Mouse (Mus musculus): ENCODE results near the gene 1810055G02Rik. TPM values are rescaled to one million over a fixed set of nuclear protein-coding genes. Genes with fewer than 3 reads are reported as not detected.

The 1810055G02Rik gene
- polyA plus RNA-seq, 1 experiment from 2014 or later = 15.9 TPM

DNA sequence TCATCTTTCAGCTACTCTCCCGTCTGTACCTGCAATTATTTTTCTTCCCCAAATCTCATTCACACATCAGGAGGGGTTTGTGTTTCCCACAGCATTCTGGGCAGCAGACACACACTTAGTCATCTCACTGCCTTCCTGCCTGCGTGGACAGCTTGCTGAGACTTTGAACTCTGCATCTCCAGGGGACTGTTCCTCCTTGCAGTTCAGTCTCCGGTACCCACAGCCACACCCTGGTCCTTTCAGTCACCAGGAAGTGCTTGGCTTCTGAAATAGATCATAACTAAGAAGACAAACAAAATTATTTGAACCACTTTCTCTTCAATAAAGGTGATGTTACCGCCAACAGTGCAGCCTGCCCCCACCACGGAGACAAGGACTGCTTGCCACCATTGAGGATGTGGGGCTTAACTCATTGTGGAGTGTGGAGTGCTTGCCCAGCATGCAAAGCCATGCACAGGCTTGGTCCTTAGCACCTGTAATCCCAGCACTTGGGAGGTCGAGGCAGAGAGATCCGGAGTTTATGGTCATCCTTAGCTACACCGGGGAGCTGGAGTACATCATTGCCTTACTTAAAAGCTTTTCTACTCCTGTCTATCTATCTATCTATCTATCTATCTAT lies 44.6 kb downstream of the 1810055G02Rik start:
- Histone ChIP-seq H3K9ac (no peak overlapping the region), H3K9me3 (replicated peaks) (no peaks in the 10 kb centered on the region), H3K27me3 (no peaks in the 10 kb centered on the region), H3K4me1 (replicated peaks) (no peaks in the 10 kb centered on the region), H3K27ac (no peak overlapping the region), H3K4me2 (no peak overlapping the region), H3K36me3 (no peaks in the 10 kb centered on the region), H3K4me3 (no peak overlapping the region)
- no peak for ATAC-seq (replicated peaks; ENCODE audit: insufficient number of reproducible peaks, insufficient read depth, low FRiP score, low read depth)
- WGBS = 40% methylated on average over 8 of the region's 8 CpGs

GRCm38 (mm10) chr19:3753240-3753633 lies 45.1 kb downstream of the 1810055G02Rik start:
- 70% methylated on average over 1 of the region's 1 CpGs for WGBS
- no peak overlapping the region for H3K4me3 ChIP-seq
- H3K4me2 ChIP-seq = no peak overlapping the region
- no peak overlapping the region for H3K9ac ChIP-seq
- ATAC-seq (replicated peaks; ENCODE audit: insufficient number of reproducible peaks, insufficient read depth, low FRiP score, low read depth) = no peak
- H3K36me3 ChIP-seq = no peaks in the 10 kb centered on the region
- no peak overlapping the region for H3K27ac ChIP-seq
- no peaks in the 10 kb centered on the region for H3K9me3 ChIP-seq (replicated peaks)
- no peaks in the 10 kb centered on the region for H3K4me1 ChIP-seq (replicated peaks)
- H3K27me3 ChIP-seq = no peaks in the 10 kb centered on the region

- no peak overlapping the region for H3K27ac ChIP-seq
- no peaks in the 10 kb centered on the region for H3K27me3 ChIP-seq
- no peaks in the 10 kb centered on the region for H3K9me3 ChIP-seq (replicated peaks)
- no peak for ATAC-seq (replicated peaks; ENCODE audit: insufficient number of reproducible peaks, insufficient read depth, low FRiP score, low read depth)
- H3K9ac ChIP-seq = no peak overlapping the region
- no peaks in the 10 kb centered on the region for H3K36me3 ChIP-seq
- no peaks in the 10 kb centered on the region for H3K4me1 ChIP-seq (replicated peaks)
- H3K4me2 ChIP-seq = no peak overlapping the region
- no peak overlapping the region for H3K4me3 ChIP-seq
- 43% methylated on average over 8 of the region's 8 CpGs for WGBS
These were observed 45.6 kb downstream of the 1810055G02Rik start for GRCm38 (mm10) chr19:3753738-3754137.

DNA sequence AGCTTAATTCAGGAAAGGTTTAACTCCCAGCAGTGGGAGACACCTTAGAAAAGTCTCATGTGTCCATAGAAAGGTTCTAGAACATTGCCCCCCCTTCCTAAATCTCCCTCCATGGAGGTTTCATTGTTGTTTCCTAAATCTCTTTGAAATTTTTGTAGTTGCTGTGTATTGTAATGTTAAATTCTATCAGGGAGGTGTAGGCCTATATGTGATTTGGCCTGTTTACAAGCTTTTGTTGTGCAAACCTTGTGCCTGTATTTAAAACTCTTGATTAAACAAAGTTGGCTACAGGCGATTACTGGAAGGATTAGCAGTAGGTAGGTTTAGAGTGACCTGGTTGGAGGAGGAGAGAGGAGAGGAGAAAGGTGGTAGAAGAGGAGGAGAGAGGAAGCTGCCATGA lies 49.8 kb downstream of the 1810055G02Rik start:
- no peak for ATAC-seq (replicated peaks; ENCODE audit: insufficient number of reproducible peaks, insufficient read depth, low FRiP score, low read depth)
- H3K9ac ChIP-seq = no peak overlapping the region
- WGBS = 56% methylated on average over 1 of the region's 1 CpGs

GRCm38 (mm10) chr19:3765221-3765820 lies 57.2 kb downstream of the 1810055G02Rik start:
- no peaks in the 10 kb centered on the region for H3K36me3 ChIP-seq
- no peak overlapping the region for H3K27ac ChIP-seq
- no peak overlapping the region for H3K9ac ChIP-seq
- no peaks in the 10 kb centered on the region for H3K9me3 ChIP-seq (replicated peaks)
- H3K4me3 ChIP-seq = no peak overlapping the region
- 80% methylated on average over 4 of the region's 4 CpGs for WGBS
- ATAC-seq (replicated peaks; ENCODE audit: insufficient number of reproducible peaks, insufficient read depth, low FRiP score, low read depth) = no peak
- no peaks in the 10 kb centered on the region for H3K27me3 ChIP-seq
- H3K4me2 ChIP-seq = no peak overlapping the region
- H3K4me1 ChIP-seq (replicated peaks) = peaks cover 21% of the 10 kb centered on the region

More for the DNA sequence above, 49.8 kb downstream of the 1810055G02Rik start:
- no peaks in the 10 kb centered on the region for H3K36me3 ChIP-seq
- H3K27ac ChIP-seq = no peak overlapping the region
- no peaks in the 10 kb centered on the region for H3K27me3 ChIP-seq
- H3K4me2 ChIP-seq = no peak overlapping the region
- no peaks in the 10 kb centered on the region for H3K4me1 ChIP-seq (replicated peaks)
- no peak overlapping the region for H3K4me3 ChIP-seq
- H3K9me3 ChIP-seq (replicated peaks) = no peaks in the 10 kb centered on the region

- H3K9ac ChIP-seq = no peak overlapping the region
- WGBS = 89% methylated on average over 5 of the region's 5 CpGs
- no peaks in the 10 kb centered on the region for H3K9me3 ChIP-seq (replicated peaks)
- no peak overlapping the region for H3K27ac ChIP-seq
- peaks cover 23% of the 10 kb centered on the region for H3K4me1 ChIP-seq (replicated peaks)
- H3K4me2 ChIP-seq = peak overlapping the region; percentile 87
- no peaks in the 10 kb centered on the region for H3K36me3 ChIP-seq
- no peaks in the 10 kb centered on the region for H3K27me3 ChIP-seq
- no peak for ATAC-seq (replicated peaks; ENCODE audit: insufficient number of reproducible peaks, insufficient read depth, low FRiP score, low read depth)
- H3K4me3 ChIP-seq = 0 out of 2 replicates have a peak overlapping the region, but pooled peaks have one; percentile 99
These were observed 58.3 kb downstream of the 1810055G02Rik start for GRCm38 (mm10) chr19:3766378-3766777.

DNA sequence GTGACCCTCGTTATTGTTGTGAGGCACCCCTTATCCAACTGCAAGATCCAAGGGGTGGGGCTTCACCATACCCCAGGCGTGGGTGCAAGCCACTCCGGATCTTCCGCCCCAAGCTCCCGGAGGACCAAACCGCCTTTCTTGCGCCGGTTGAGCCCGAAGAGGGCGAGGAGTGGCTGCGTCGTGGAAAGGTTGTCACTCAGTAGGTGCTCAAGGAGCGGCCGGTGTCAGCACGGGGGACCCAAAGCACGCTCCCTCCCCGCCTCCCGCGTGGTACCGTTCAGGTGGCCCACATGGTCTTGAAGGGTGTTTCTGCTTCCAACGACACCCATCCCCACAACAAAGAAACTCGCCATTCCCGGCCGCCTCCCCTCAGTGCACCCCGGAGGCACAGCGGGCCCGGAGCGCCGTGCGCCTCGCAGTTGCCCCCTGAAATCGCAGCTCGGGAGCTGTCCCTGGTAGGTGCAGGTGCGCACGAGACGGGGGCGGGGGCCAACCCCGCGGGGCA lies 59.2 kb downstream of the 1810055G02Rik start, which contains the start of gene Kmt5b:
Kmt5b (plus strand) TSS at position 146 of the 505 bp plus-strand sequence.
- peak within 1 kb of the TSS; percentile 99 for H3K4me3 ChIP-seq
- peak within 1 kb of the TSS; percentile 100 for H3K27ac ChIP-seq
- H3K4me2 ChIP-seq = peak within 1 kb of the TSS; percentile 87
- no peaks in the 10 kb centered on the region for H3K9me3 ChIP-seq (replicated peaks)
- WGBS = under 1% methylated on average over 39 of the region's 39 CpGs
- H3K27me3 ChIP-seq = no peaks in the 10 kb centered on the region
- peak within 1 kb of the TSS; percentile 100 for H3K9ac ChIP-seq
- peaks cover 23% of the 10 kb centered on the region for H3K4me1 ChIP-seq (replicated peaks)
- peak; percentile 0; the same call in 1 of the 2 replicates for ATAC-seq (replicated peaks; ENCODE audit: insufficient number of reproducible peaks, insufficient read depth, low FRiP score, low read depth)
- H3K36me3 ChIP-seq = no peaks in the 10 kb centered on the region

Other genes starting within 250 kb of the 1810055G02Rik start
- 41.3 and 46.5 TPM in 2 replicates for gene Ppp6r3, start 132.5 kb upstream of the 1810055G02Rik start, polyA plus RNA-seq (2015; fragmentation: Nextera tagmentation; extraction: Ambion mirVana)
- 3.0 and 4.3 TPM in 2 replicates for gene Lrp5, start 21.7 kb upstream of the 1810055G02Rik start, polyA plus RNA-seq (2015; fragmentation: Nextera tagmentation; extraction: Ambion mirVana)
- gene Kmt5b, start 59.1 kb downstream of the 1810055G02Rik start, polyA plus RNA-seq (2015; fragmentation: Nextera tagmentation; extraction: Ambion mirVana) = 19.6 and 20.9 TPM in 2 replicates
- 24.9 and 32.0 TPM in 2 replicates for gene Chka, start 143.5 kb downstream of the 1810055G02Rik start, polyA plus RNA-seq (2015; fragmentation: Nextera tagmentation; extraction: Ambion mirVana)
- gene Tcirg1, start 198.8 kb downstream of the 1810055G02Rik start, polyA plus RNA-seq (2015; fragmentation: Nextera tagmentation; extraction: Ambion mirVana) = 24.9 and 39.6 TPM in 2 replicates
- 371 and 387 TPM in 2 replicates for gene Ndufs8, start 204.5 kb downstream of the 1810055G02Rik start, polyA plus RNA-seq (2015; fragmentation: Nextera tagmentation; extraction: Ambion mirVana)
- 1.6 and 4.0 TPM in 2 replicates for gene Aldh3b1, start 221.5 kb downstream of the 1810055G02Rik start, polyA plus RNA-seq (2015; fragmentation: Nextera tagmentation; extraction: Ambion mirVana)
- gene Unc93b1, start 226.9 kb downstream of the 1810055G02Rik start, polyA plus RNA-seq (2015; fragmentation: Nextera tagmentation; extraction: Ambion mirVana) = 15.0 and 21.8 TPM in 2 replicates

Data from heart, embryonic 15.5 days (tissue).